Mouse (Mus musculus): ENCODE measurements at regions not wholly inside any gene's neighbourhood (a gene's known extent, or its start where the extent isn't known, plus 50 kb on each side); places are given as distances from the start of the nearest gene placed in this dataset.

DNA sequence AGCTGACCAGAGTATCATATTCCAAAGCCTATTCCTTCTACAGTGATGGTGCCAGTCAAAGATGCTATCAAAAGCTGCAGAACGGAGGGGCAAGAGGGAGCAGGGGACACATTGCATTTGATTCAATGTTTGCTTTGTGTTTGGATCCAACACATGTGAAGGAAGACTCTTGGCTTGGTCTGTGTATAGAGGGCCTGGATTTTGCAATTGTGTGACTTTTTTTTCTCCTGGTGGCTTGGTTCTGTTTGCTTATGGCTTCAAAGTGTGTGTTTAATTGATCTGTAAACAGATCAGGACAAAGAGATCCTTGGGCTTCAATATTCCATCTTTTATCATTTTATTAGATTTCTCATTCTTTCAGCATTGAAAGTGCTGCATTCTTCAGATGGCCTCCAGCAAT is 504.2 kb downstream of the Slc4a3 start:
- Histone ChIP-seq H3K27ac (no peak overlapping the region), H3K4me3 (no peak overlapping the region), H3K9me3 (no peaks in the 10 kb centered on the region), H3K4me1 (no peaks in the 10 kb centered on the region), H3K36me3 (no peaks in the 10 kb centered on the region), H3K27me3 (ENCODE audit: insufficient read depth, poor library complexity, severe bottlenecking) (no peaks in the 10 kb centered on the region)
- DNase-seq (ENCODE audit: low spot score) = no peak
- WGBS = 68% methylated on average over 1 of the region's 1 CpGs

DNA sequence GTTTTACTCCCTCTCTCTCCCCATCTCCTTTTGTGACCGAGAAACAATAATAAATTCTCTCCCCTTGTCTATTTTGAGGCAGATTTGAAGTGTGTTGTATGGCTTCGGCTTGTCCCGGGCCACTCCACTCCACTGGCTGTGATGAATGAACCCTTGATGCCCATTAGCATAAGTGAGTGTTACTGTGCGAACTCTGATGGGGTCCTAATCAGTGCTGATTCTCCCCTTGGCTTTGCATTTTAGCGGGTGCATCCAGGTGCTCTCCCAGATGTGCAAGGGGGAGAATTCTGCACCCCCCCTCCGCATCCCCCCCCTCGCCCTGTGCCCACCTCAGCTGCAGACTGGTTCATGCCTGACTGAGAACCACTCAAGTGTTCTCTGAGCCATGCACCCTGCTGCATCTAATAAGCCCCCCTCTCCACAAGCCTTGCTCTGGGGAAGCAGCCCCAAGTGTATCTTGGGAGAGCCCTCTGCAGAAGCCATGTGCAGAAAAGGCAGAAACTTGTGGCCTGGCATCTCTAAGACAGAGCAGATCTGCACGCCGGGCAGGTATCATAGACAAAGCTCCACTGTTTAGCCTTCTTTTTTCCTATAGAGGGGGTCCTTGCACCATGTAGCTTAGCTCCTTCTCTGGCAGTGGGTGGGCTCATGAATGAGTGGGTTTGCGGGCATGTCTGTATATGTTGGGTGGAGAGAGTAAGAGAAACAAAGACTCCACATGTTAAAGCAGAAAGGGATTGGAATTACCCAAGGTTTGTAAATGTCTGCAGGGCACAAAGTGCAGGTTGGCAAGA is 507.5 kb downstream of the Slc4a3 start:
- H3K4me3 ChIP-seq = no peak overlapping the region
- no peaks in the 10 kb centered on the region for H3K36me3 ChIP-seq
- WGBS = 70% methylated on average over 10 of the region's 10 CpGs
- no peak overlapping the region for H3K27ac ChIP-seq
- DNase-seq (ENCODE audit: low spot score) = no peak
- H3K9me3 ChIP-seq = no peaks in the 10 kb centered on the region
- no peaks in the 10 kb centered on the region for H3K4me1 ChIP-seq
- no peaks in the 10 kb centered on the region for H3K27me3 ChIP-seq (ENCODE audit: insufficient read depth, poor library complexity, severe bottlenecking)

DNA sequence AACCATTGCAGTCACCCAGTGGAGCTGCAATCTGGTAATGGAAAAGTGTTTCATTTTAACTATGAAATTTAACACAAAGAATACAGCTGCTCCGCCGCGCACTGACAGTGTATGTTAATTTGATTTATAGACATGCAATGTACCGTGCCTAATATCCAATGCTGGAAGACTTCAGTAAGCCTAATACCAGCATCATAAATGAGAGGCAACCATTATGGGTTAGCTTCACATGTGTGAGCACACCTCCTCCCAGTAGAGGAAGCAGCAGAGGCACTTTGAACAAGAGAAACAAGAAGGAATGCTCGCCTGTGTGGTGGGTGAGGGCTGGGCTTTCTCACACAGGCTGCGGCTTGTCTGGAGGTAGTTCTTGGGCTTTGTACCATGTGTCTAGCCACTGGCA is 519.7 kb downstream of the Slc4a3 start:
- DNase-seq (ENCODE audit: low spot score) = no peak
- no peaks in the 10 kb centered on the region for H3K36me3 ChIP-seq
- WGBS = 83% methylated on average over 6 of the region's 6 CpGs
- no peaks in the 10 kb centered on the region for H3K27me3 ChIP-seq (ENCODE audit: insufficient read depth, poor library complexity, severe bottlenecking)
- 0 out of 2 replicates have a peak, but pooled peaks cover 5% of the 10 kb centered on the region for H3K4me1 ChIP-seq
- no peaks in the 10 kb centered on the region for H3K9me3 ChIP-seq
- H3K27ac ChIP-seq = no peak overlapping the region
- no peak overlapping the region for H3K4me3 ChIP-seq

DNA sequence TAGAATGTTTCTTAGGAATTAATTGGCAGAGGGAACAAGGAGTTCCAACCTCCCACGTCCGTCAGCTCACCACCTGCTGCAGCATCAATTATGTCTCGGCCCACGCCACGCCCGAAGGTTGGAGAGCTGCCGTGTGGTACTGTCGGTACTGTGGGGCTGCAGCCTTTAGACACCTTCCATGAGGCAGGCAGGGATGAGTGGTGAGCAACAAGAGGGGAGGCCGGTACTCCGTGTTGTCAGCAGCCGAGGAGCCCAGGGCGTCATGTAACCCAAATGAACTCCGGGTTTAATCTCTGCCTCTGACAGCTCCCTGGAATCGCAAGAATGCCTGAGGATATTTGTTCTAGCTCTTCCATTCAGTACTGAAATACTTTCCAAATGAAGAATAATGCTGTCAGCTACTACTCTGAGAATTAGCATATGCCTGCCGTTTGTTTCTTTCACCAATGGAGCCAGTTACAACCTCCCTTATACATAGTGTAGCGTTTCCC is 524.8 kb downstream of the Slc4a3 start:
- DNase-seq (ENCODE audit: low spot score) = peak; percentile 80
- H3K36me3 ChIP-seq = no peaks in the 10 kb centered on the region
- no peak overlapping the region for H3K27ac ChIP-seq
- 0 out of 2 replicates have a peak, but pooled peaks cover 14% of the 10 kb centered on the region for H3K4me1 ChIP-seq
- H3K27me3 ChIP-seq (ENCODE audit: insufficient read depth, poor library complexity, severe bottlenecking) = no peaks in the 10 kb centered on the region; the same call in 1 of the 2 replicates
- WGBS = 61% methylated on average over 16 of the region's 16 CpGs
- no peak overlapping the region for H3K4me3 ChIP-seq
- no peaks in the 10 kb centered on the region for H3K9me3 ChIP-seq

DNA sequence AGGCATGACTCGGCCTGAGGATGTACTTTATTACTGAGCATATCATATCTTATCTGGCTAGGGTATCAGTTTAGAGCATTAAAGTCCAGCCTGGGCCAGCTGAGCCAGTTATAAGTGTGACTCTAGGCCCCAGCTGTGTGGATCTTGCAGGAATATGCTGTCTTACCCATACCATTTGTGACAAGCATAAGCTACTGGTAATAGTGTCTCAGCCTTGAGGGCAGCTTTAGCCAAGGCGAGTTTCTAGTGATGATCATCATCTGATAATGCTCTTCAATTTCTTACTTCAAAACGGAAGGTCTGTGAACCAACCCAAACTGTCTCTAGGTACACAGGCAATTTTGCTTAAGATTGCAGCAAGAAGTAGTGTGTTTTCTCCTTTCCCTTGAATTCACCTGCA is 529.1 kb downstream of the Slc4a3 start:
- WGBS = 55% methylated on average over 3 of the region's 3 CpGs
- no peak for DNase-seq (ENCODE audit: low spot score)
- Histone ChIP-seq H3K4me3 (no peak overlapping the region), H3K36me3 (no peaks in the 10 kb centered on the region), H3K4me1 (0 out of 2 replicates have a peak, but pooled peaks cover 20% of the 10 kb centered on the region), H3K27ac (no peak overlapping the region), H3K9me3 (no peaks in the 10 kb centered on the region), H3K27me3 (ENCODE audit: insufficient read depth, poor library complexity, severe bottlenecking) (no peaks in the 10 kb centered on the region; the same call in 1 of the 2 replicates)

DNA sequence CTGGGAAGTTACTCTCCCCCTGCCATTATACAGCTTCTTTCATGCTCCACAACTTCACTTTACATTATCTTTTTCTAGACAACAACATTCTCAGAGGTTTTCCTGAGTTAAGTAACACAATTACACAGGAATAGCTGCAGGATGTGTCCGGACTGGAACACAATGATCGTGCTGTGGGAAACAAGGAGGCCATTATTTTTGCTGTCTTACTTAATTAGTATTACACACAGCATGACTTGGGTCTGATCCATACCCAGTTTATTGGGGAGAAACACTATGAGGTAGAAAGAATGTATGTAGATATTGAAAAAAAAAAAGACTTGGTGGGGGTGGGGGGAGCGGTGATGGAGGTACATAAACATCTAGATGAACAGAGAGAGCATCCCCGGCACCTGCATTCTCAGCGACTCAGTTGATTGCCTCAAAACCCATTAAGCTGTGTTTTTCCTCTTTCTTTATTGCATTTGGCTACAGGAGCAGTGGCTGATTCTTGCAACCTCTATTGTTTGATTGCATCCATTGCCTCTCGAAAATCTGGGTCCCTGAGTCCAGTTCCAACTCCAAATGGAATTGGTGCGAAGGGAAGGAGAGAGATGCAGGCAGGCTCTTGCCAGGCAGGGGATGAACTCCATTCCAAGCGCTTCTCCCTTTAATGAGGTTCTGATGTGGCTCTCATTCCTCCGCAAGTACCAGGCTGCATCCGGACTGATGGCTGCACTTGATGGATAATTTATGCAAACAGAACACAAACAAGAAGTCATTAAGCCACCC is 529.8 kb downstream of the Slc4a3 start:
- DNase-seq (ENCODE audit: low spot score) = no peak
- 0 out of 2 replicates have a peak, but pooled peaks cover 17% of the 10 kb centered on the region for H3K4me1 ChIP-seq
- H3K36me3 ChIP-seq = no peaks in the 10 kb centered on the region
- H3K9me3 ChIP-seq = no peaks in the 10 kb centered on the region
- H3K27ac ChIP-seq = no peak overlapping the region
- no peak overlapping the region for H3K4me3 ChIP-seq
- H3K27me3 ChIP-seq (ENCODE audit: insufficient read depth, poor library complexity, severe bottlenecking) = no peaks in the 10 kb centered on the region; the same call in 1 of the 2 replicates
- 65% methylated on average over 10 of the region's 10 CpGs for WGBS

DNA sequence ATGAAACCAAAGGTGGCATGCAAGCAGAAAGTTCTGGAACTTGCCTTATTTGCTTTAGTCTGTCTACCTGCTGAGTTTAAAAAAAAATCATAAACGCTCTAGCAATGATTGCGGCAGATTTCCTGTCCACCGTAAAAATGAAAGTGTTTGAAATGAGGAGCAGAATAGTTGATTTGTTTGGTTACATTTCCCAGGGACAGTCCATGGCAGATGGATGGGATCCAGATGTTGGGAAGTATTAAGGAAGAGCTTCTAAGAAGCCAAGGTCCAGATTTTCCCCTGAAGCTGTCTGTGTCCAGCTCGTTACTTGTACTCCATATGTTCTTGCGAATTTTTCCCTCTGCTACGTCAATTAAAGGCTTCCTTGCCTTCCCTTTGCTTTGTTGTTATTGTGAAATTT is 534.2 kb downstream of the Slc4a3 start:
- DNase-seq (ENCODE audit: low spot score) = no peak

DNA sequence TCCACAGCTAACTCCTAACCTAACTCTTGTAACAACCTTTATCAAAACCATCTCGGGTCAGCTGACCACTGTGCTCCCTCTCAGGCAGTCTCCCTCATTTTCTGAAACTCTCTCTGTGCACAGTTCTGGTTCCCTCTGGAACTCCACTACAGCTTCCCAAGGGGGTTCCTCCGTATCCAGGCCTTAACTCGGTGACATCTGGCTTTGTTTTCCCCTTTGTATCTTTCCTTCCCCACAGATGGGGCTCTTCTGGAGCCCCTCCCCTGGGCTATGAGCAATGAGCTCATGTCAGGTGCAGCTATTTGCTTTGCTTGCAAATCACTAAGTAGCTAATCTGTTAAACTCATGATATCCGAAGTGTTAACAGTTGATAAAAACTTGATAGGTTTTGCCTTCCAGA is 535.6 kb downstream of the Slc4a3 start:
- 60% methylated on average over 4 of the region's 4 CpGs for WGBS
- peaks cover 31% of the 10 kb centered on the region; the same call in 1 of the 2 replicates for H3K4me1 ChIP-seq
- no peak overlapping the region for H3K27ac ChIP-seq
- no peak for DNase-seq (ENCODE audit: low spot score)
- H3K9me3 ChIP-seq = no peaks in the 10 kb centered on the region
- no peaks in the 10 kb centered on the region for H3K36me3 ChIP-seq
- no peak overlapping the region for H3K4me3 ChIP-seq
- H3K27me3 ChIP-seq (ENCODE audit: insufficient read depth, poor library complexity, severe bottlenecking) = no peaks in the 10 kb centered on the region

More for the DNA sequence above, 534.2 kb downstream of the Slc4a3 start:
- Histone ChIP-seq H3K9me3 (no peaks in the 10 kb centered on the region), H3K4me3 (no peak overlapping the region), H3K36me3 (no peaks in the 10 kb centered on the region), H3K27ac (no peak overlapping the region), H3K27me3 (ENCODE audit: insufficient read depth, poor library complexity, severe bottlenecking) (no peaks in the 10 kb centered on the region; the same call in 1 of the 2 replicates), H3K4me1 (peaks cover 38% of the 10 kb centered on the region; the same call in 1 of the 2 replicates)
- 81% methylated on average over 6 of the region's 6 CpGs for WGBS

DNA sequence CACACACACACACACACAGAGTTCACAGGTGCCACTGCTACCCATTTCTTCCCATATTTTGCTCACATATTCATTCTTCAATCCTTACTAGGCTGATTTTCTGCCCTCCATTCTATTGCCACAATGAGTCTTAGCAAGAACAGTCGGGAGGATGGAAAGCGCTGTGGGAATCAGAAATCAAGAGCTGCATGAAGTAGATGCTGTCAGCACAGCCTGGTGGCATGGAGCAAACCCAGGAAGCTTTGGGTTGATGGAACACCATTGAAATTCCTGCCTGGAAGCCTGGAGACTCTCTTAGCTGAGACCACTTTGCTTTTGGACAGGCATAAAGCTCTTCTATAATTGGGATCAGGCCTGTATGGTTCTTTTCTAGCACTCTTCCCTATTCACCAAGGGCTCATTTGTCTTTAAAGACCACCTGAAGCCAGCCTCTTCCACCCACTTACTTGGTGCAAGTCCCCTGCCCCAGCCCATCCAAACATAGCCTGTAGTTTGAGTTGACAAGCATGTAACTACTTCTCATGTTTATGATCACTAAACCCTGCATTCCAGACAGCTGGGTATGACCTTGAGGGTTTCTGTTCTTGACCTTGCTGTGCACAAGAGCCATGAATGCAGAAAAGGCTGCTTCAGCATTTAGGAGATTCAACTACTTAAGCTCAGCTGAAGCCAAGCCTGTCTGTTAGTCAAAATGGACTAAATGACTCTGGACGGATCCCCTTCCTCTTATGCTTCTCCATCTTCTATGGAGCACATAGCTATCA is 537.4 kb downstream of the Slc4a3 start:
- Histone ChIP-seq H3K27ac (peak overlapping the region; percentile 67), H3K4me3 (no peak overlapping the region)

DNA sequence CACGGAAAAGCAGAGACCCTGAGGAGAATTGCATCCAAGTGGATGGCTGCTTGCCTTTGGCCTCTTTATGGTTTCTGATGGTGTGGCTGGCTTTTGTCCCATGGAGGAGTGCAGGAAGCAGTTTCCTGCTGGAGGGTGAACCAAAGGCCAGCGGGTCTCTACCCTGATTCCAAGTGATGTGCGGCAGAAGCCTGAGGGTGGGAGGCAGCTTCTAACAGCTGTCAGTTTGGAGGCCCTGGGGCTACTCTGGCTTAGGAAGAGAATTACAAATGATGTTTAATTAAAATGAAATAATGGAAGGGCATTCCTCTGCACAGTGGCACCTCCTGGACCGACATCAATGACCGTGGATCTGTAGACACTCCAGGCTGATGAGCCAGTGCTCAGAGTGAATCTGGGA is 545.0 kb downstream of the Slc4a3 start:
- 69% methylated on average over 5 of the region's 5 CpGs for WGBS
- DNase-seq (ENCODE audit: low spot score) = no peak
- no peak overlapping the region for H3K27ac ChIP-seq

More for the DNA sequence above, 537.4 kb downstream of the Slc4a3 start:
- DNase-seq (ENCODE audit: low spot score) = peak; percentile 86
- H3K27me3 ChIP-seq (ENCODE audit: insufficient read depth, poor library complexity, severe bottlenecking) = no peaks in the 10 kb centered on the region
- H3K4me1 ChIP-seq = peaks cover 27% of the 10 kb centered on the region; the same call in 1 of the 2 replicates
- no peaks in the 10 kb centered on the region for H3K9me3 ChIP-seq
- 45% methylated on average over 3 of the region's 3 CpGs for WGBS
- no peaks in the 10 kb centered on the region for H3K36me3 ChIP-seq

DNA sequence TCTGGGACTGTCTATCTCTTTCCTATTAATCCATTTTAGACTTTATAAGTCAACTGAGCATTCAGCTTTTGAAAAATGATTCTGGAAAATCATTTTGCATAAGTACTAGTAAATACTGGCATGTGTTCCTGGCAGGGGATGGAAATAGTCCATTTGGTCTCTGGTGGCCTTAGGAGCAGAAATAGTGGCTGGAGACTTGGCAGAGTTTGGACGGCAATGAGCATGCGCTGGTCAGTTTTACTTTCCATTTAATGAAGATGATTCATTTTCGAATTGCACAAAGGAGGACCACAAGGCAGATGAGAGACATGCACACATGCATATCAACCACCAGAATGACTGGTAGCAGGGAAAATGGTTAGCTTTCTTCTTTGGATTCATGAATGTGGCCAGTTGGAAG is 567.2 kb downstream of the Slc4a3 start:
- Histone ChIP-seq H3K9me3 (no peaks in the 10 kb centered on the region), H3K36me3 (no peaks in the 10 kb centered on the region), H3K4me3 (no peak overlapping the region), H3K27ac (no peak overlapping the region), H3K27me3 (ENCODE audit: insufficient read depth, poor library complexity, severe bottlenecking) (no peaks in the 10 kb centered on the region), H3K4me1 (no peaks in the 10 kb centered on the region)
- 85% methylated on average over 3 of the region's 3 CpGs for WGBS
- no peak for DNase-seq (ENCODE audit: low spot score)

More for the DNA sequence above, 545.0 kb downstream of the Slc4a3 start:
- no peak overlapping the region for H3K4me3 ChIP-seq
- H3K27me3 ChIP-seq (ENCODE audit: insufficient read depth, poor library complexity, severe bottlenecking) = no peaks in the 10 kb centered on the region
- no peaks in the 10 kb centered on the region for H3K4me1 ChIP-seq
- H3K36me3 ChIP-seq = no peaks in the 10 kb centered on the region
- no peaks in the 10 kb centered on the region for H3K9me3 ChIP-seq

DNA sequence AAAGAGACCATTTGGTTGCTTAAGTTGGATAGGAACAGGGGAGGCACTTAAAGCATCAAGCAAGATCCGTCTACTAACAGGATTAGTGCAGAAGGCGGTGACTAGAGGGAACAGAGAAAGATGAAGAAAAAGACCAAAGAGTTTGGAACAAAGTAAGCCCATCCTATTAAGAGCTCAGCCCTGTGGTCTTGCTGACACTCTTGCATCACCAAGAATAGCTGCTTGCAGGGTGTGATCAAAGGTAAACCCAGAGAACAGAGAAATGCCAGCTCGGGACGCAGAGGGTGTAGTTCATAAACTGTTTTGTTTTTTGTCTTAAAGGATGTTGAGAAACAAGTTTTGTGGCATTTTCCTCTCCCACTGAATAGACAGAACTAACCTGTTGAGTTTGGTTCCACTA is 574.8 kb downstream of the Slc4a3 start:
- DNase-seq (ENCODE audit: low spot score) = no peak
- no peaks in the 10 kb centered on the region for H3K36me3 ChIP-seq
- no peak overlapping the region for H3K4me3 ChIP-seq
- WGBS = 65% methylated on average over 4 of the region's 4 CpGs
- no peaks in the 10 kb centered on the region for H3K4me1 ChIP-seq
- H3K27me3 ChIP-seq (ENCODE audit: insufficient read depth, poor library complexity, severe bottlenecking) = no peaks in the 10 kb centered on the region
- H3K27ac ChIP-seq = no peak overlapping the region
- H3K9me3 ChIP-seq = no peaks in the 10 kb centered on the region
